Comparison of ENCODE assay signal across 23 mouse cellular contexts in the genomic region with DNA sequence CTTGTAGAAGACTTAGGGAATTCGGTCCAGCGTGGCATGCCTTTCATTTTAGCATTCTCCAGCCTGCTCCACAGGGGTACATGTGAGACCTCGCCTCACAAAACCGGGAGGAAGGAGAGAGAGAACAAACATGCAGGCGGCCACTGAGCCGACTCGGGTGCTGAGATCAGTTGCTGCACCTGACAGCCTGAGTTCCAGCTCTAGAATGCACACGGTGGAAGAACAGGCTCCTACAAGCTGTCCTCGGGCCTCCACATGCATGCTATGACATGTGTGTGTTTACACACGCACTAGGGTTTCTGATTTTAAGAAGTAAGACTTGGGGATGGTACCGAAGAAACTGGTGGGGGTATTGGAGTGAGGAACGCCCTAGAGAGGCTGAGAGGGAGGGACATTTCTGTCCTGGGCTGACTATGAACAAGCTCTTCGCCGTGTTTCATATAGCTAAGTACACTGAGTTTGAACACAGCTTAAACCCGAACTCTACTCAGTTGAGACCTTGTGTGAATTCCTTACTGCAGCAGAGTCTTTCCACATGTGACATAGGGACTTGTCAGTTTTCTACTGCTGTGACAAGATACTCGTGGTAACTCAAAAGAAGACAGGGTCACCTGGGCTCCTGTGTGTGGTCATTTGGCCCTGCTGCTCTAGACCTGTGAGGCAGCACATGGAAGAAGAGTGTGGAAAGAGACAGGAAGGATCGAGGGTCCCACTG. TPM values are rescaled to one million over a fixed set of nuclear protein-coding genes. Genes with fewer than 3 reads are reported as not detected.
"Had no signal": no experiment of that assay in that cellular context is flagged by ENCODE, and none has a peak within 500 bp of the region (broad histone marks: within the 10 kb centered on the region; RNA-seq: fewer than 3 reads in every experiment).

No protein-coding gene starts in this region.

- H3K27ac ChIP-seq: kidney, postnatal 0 days; limb, embryonic 12.5 days; liver, embryonic 14.5 days; neural tube, embryonic 12.5 days had no signal

- H3K9me3 ChIP-seq: limb, embryonic 12.5 days; neural tube, embryonic 12.5 days had no signal

- H3K9ac ChIP-seq: limb, embryonic 12.5 days; liver, embryonic 14.5 days; neural tube, embryonic 12.5 days had no signal

- ATAC-seq: inflammation-experienced regulatory T-cells, adult 6 months; intestine, postnatal 0 days had no signal

- H3K4me1 ChIP-seq: limb, embryonic 12.5 days had no signal

- H3K27me3 ChIP-seq: limb, embryonic 12.5 days; neural tube, embryonic 12.5 days had no signal

- H3K4me2 ChIP-seq: limb, embryonic 12.5 days; neural tube, embryonic 12.5 days had no signal

- H3K4me3 ChIP-seq: limb, embryonic 12.5 days; neural tube, embryonic 12.5 days had no signal

- DNase-seq: kidney, adult 8-10 months; kidney, postnatal 36 days; lung, adult 18-20 months; midbrain, embryonic 14.5 days; right cerebral cortex, postnatal 4 days; spleen, adult 18-20 months; thymus, adult 2 months; thymus, postnatal 36 days had no signal

RNA-seq across cellular contexts. Expression of a gene that starts 1.2 kb away (rescaled TPM):
- total RNA-seq: layer of hippocampus, adult 8-10 months; layer of hippocampus, postnatal 14 days; left cerebral cortex, adult 18-20 months; left cerebral cortex, postnatal 14 days; liver, adult 2 months; megakaryocyte-erythroid progenitor cell, adult 5-6 weeks; neutrophil, adult 5-6 weeks had no signal
- polyA plus RNA-seq: inflammation-experienced regulatory T-cells, adult 6 months; intestine, postnatal 0 days; kidney, postnatal 0 days; limb, embryonic 12.5 days; liver, adult 2 months; liver, embryonic 14.5 days; lung, embryonic 16.5 days; midbrain, embryonic 14.5 days; neural tube, embryonic 12.5 days; stomach, embryonic 14.5 days; thymus, adult 2 months had no signal

RNA-seq across cellular contexts. Expression of a gene that starts 1.3 kb away (rescaled TPM):
- total RNA-seq: liver, adult 2 months; neutrophil, adult 5-6 weeks had no signal
- polyA plus RNA-seq: intestine, postnatal 0 days; kidney, postnatal 0 days; liver, adult 2 months had no signal

RNA-seq across cellular contexts. Expression of a gene that starts 13.8 kb away (rescaled TPM):
- total RNA-seq: liver, adult 2 months had no signal
